Mouse (Mus musculus) thymus, adult 2 months (tissue): ENCODE measurements around the gene Zbbx. TPM values are rescaled to one million over a fixed set of nuclear protein-coding genes. Genes with fewer than 3 reads are reported as not detected.

ENCODE experiments used
- DNase-seq: peaks from one replicate; pipeline ENCODE4 v3.0.0; 2021
- H3K27ac ChIP-seq: fragments of 200-500 bp; 2 replicates; pipeline ENCODE4 v1.5.1; 2012; ENCODE audit warnings: low read length, control low read depth; ENCODE audit not compliant: control insufficient read depth, insufficient read depth
- H3K27me3 ChIP-seq: fragments of 200-500 bp; 2 replicates; pipeline ENCODE4 v1.6.1; 2012; ENCODE audit warnings: mild to moderate bottlenecking, low read length, moderate library complexity, mixed read lengths; ENCODE audit not compliant: control insufficient read depth, insufficient read depth
- H3K36me3 ChIP-seq: fragments of 200-500 bp; 2 replicates; pipeline ENCODE4 v1.6.1; 2012; ENCODE audit warnings: mild to moderate bottlenecking, low read length, moderate library complexity; ENCODE audit not compliant: control insufficient read depth, insufficient read depth
- H3K4me1 ChIP-seq: fragments of 200-500 bp; replicated peaks from 2 replicates; pipeline ENCODE4 v1.6.1; 2012; ENCODE audit warnings: low read length; ENCODE audit not compliant: control insufficient read depth, insufficient read depth
- H3K4me3 ChIP-seq: fragments of 200-500 bp; 2 replicates; pipeline ENCODE4 v1.5.1; 2012; ENCODE audit warnings: mild to moderate bottlenecking, low read length, control low read depth, moderate library complexity; ENCODE audit not compliant: control insufficient read depth, insufficient read depth
- CTCF ChIP-seq: fragments of 200-500 bp; IDR thresholded peaks from 2 replicates; pipeline ENCODE4 v1.5.1; 2012; ENCODE audit warnings: mild to moderate bottlenecking, control low read depth, low read length, moderate library complexity, borderline replicate concordance; ENCODE audit not compliant: control insufficient read depth, poor library complexity, insufficient read depth; ENCODE audit errors: extremely low read depth
- POLR2A ChIP-seq: fragments of 200-500 bp; IDR thresholded peaks from 2 replicates; pipeline ENCODE4 v1.6.1; 2012; ENCODE audit warnings: mild to moderate bottlenecking, low read length, control low read depth, moderate library complexity; ENCODE audit not compliant: control insufficient read depth, poor library complexity, insufficient read depth; ENCODE audit errors: extremely low read depth
- WGBS: fragments of 180-500 bp; shearing (Covaris S2); methylation state at CpG from one replicate; pipeline ENCODE4 v1.1.7; 2018; 5-methylcytosine and 5-hydroxymethylcytosine counted together
- polyA plus RNA-seq: library from polyadenylated mRNA; depleted of rRNA; stranded (reverse); fragments of >200 nt; gene quantifications from 2 replicates; pipeline ENCODE4 v1.2.3, GENCODE M21; 2012; rRNA removed

Zbbx gene
- polyA plus RNA-seq, 1 experiment, result not detected

GRCm38 (mm10) chr3:75078906-75079305 lies 85.9 kb downstream of the Zbbx start:
- H3K27ac ChIP-seq, result no peak overlapping the region
- no peak overlapping the region for H3K4me3 ChIP-seq
- H3K4me1 ChIP-seq, result no peaks in the 10 kb centered on the region
- H3K27me3 ChIP-seq, result no peaks in the 10 kb centered on the region
- no peaks in the 10 kb centered on the region for H3K36me3 ChIP-seq
- DNase-seq, result no peak
- TF ChIP-seq POLR2A (no peak), CTCF (no peak)
- 93% methylated on average over 1 of the region's 1 CpGs for WGBS

GRCm38 (mm10) chr3:75009701-75010100 lies 155.1 kb downstream of the Zbbx start:
- H3K27me3 ChIP-seq, result no peaks in the 10 kb centered on the region
- no peak overlapping the region for H3K27ac ChIP-seq
- no peak overlapping the region for H3K4me3 ChIP-seq
- DNase-seq, result no peak
- WGBS, result 86% methylated on average over 1 of the region's 1 CpGs
- H3K4me1 ChIP-seq, result no peaks in the 10 kb centered on the region
- H3K36me3 ChIP-seq, result no peaks in the 10 kb centered on the region
- TF ChIP-seq CTCF, result no peak
- TF ChIP-seq POLR2A, result no peak

Other genes with a start within 250 kb of the Zbbx start
- not detected in 2 replicates for gene Serpini2, start 105.0 kb upstream of the Zbbx start, polyA plus RNA-seq